Mouse (Mus musculus) cerebellum, adult 2 months (tissue): Measurements from ENCODE around the gene Enpp6.

Experiments used
- CTCF ChIP-seq: fragments of 200-500 bp; IDR thresholded peaks from 2 replicates; pipeline ENCODE4 v1.5.1; 2011; ENCODE audit warnings: low read depth, mild to moderate bottlenecking, control low read depth, low read length, moderate library complexity, borderline replicate concordance; ENCODE audit not compliant: insufficient read depth
- POLR2A ChIP-seq: fragments of 200-500 bp; IDR thresholded peaks from 2 replicates; pipeline ENCODE4 v1.6.1; 2011; ENCODE audit warnings: low read length, control low read depth, borderline replicate concordance; ENCODE audit not compliant: insufficient read depth

- TF ChIP-seq POLR2A (no peak), CTCF (no peak)
These were observed 37.9 kb downstream of the Enpp6 start for GRCm38 (mm10) chr8:47024612-47025011.
